Comparison of ENCODE assay signal across 10 mouse cellular contexts in genomic region chr6:37473674-37474342, GRCm38 (mm10). TPM values are rescaled to one million over a fixed set of nuclear protein-coding genes. Genes with fewer than 3 reads are reported as not detected.
DNase-seq lines count a peak whose midpoint lies in the region; ATAC-seq and TF ChIP-seq lines count a peak whose summit lies in the region.
"Had no signal": no experiment of that assay in that cellular context is flagged by ENCODE, and none has a peak within 500 bp of the region (broad histone marks: within the 10 kb centered on the region; RNA-seq: fewer than 3 reads in every experiment).

No protein-coding gene starts in this region.

- no peak overlapping the region for H3K9ac ChIP-seq in lung, postnatal 0 days (replicated peaks; ENCODE audit: low read depth)
- H3K9ac ChIP-seq in midbrain, embryonic 15.5 days = no peak overlapping the region
- H3K9ac ChIP-seq in forebrain, embryonic 11.5 days (ENCODE audit: low read length) = no peak overlapping the region
- H3K9ac ChIP-seq: embryonic facial prominence, embryonic 12.5 days had no signal

- DNase-seq in adrenal gland, postnatal 14 days = peak; percentile 33
- no peak for DNase-seq in adrenal gland, postnatal 4 days (ENCODE audit: low spot score in 2 of 2)
- peak; percentile 6 for DNase-seq in left cerebral cortex, postnatal 4 days
- no peak for DNase-seq in left cerebral cortex, adult 11 months (ENCODE audit: low spot score)
- peak; percentile 13 to 37 for DNase-seq in heart, postnatal 14 days
- peak; percentile 52 for DNase-seq in lung, postnatal 0 days (ENCODE audit: low spot score)
- no peak for DNase-seq in forebrain, embryonic 11.5 days (ENCODE audit: low spot score)

- TF ChIP-seq CTCF in lung, postnatal 0 days (IDR thresholded peaks at IDR 0.05) = peak; percentile 61

- 82% methylated on average over 4 of the region's 4 CpGs for WGBS in lung, postnatal 0 days
- 87% methylated on average over 4 of the region's 4 CpGs for WGBS in midbrain, embryonic 15.5 days
- WGBS in forebrain, embryonic 11.5 days = 87% methylated on average over 4 of the region's 4 CpGs

- TF ChIP-seq EP300 in lung, postnatal 0 days (IDR thresholded peaks at IDR 0.05) = no peak

- H3K4me2 ChIP-seq in lung, postnatal 0 days (replicated peaks; ENCODE audit: low read depth, low read length) = no peak overlapping the region
- no peak overlapping the region for H3K4me2 ChIP-seq in midbrain, embryonic 15.5 days
- no peak overlapping the region for H3K4me2 ChIP-seq in forebrain, embryonic 11.5 days (ENCODE audit: low read depth, low read length, severe bottlenecking)
- H3K4me2 ChIP-seq: embryonic facial prominence, embryonic 12.5 days had no signal

- no peak overlapping the region for H3K4me3 ChIP-seq in lung, postnatal 0 days (ENCODE audit: low read depth, low read length)
- no peak overlapping the region for H3K4me3 ChIP-seq in midbrain, embryonic 15.5 days
- no peak overlapping the region for H3K4me3 ChIP-seq in forebrain, embryonic 11.5 days (ENCODE audit: low read depth, low read length)
- H3K4me3 ChIP-seq: embryonic facial prominence, embryonic 12.5 days had no signal

- H3K4me1 ChIP-seq in lung, postnatal 0 days (ENCODE audit: insufficient read depth, low read depth, low read length) = no peaks in the 10 kb centered on the region
- no peaks in the 10 kb centered on the region for H3K4me1 ChIP-seq in midbrain, embryonic 15.5 days
- H3K4me1 ChIP-seq in forebrain, embryonic 11.5 days (replicated peaks; ENCODE audit: control insufficient read depth, insufficient read depth, low read length) = no peaks in the 10 kb centered on the region
- H3K4me1 ChIP-seq: embryonic facial prominence, embryonic 12.5 days had no signal

- no peaks in the 10 kb centered on the region for H3K27me3 ChIP-seq in lung, postnatal 0 days (replicated peaks; ENCODE audit: insufficient read depth, low read length)
- no peaks in the 10 kb centered on the region for H3K27me3 ChIP-seq in midbrain, embryonic 15.5 days (replicated peaks)
- H3K27me3 ChIP-seq in forebrain, embryonic 11.5 days (ENCODE audit: control insufficient read depth, insufficient read depth, low read length) = no peaks in the 10 kb centered on the region
- H3K27me3 ChIP-seq: embryonic facial prominence, embryonic 12.5 days had no signal

- intact Hi-C loops in left cerebral cortex, postnatal 4 days (cut with DNase I) = no loop called here
- intact Hi-C loops in heart, postnatal 14 days (cut with DNase I) = no loop called here

- ATAC-seq in lung, postnatal 0 days = no peak
- no peak for ATAC-seq in midbrain, embryonic 15.5 days (replicated peaks)
- no peak for ATAC-seq in forebrain, embryonic 11.5 days (replicated peaks; ENCODE audit: low FRiP score)

- H3K36me3 ChIP-seq in lung, postnatal 0 days (ENCODE audit: insufficient read depth, low read length) = no peaks in the 10 kb centered on the region
- no peaks in the 10 kb centered on the region for H3K36me3 ChIP-seq in midbrain, embryonic 15.5 days (replicated peaks)
- H3K36me3 ChIP-seq in forebrain, embryonic 11.5 days (ENCODE audit: control insufficient read depth, insufficient read depth, low read length) = no peaks in the 10 kb centered on the region
- H3K36me3 ChIP-seq: embryonic facial prominence, embryonic 12.5 days had no signal

- H3K9me3 ChIP-seq in lung, postnatal 0 days (ENCODE audit: low read length) = no peaks in the 10 kb centered on the region
- H3K9me3 ChIP-seq in midbrain, embryonic 15.5 days = no peaks in the 10 kb centered on the region
- no peaks in the 10 kb centered on the region for H3K9me3 ChIP-seq in forebrain, embryonic 11.5 days (ENCODE audit: control insufficient read depth, low read length)
- H3K9me3 ChIP-seq: embryonic facial prominence, embryonic 12.5 days had no signal

- no peak overlapping the region for H3K27ac ChIP-seq in lung, postnatal 0 days (ENCODE audit: low read length)
- H3K27ac ChIP-seq in midbrain, embryonic 15.5 days = no peak overlapping the region
- H3K27ac ChIP-seq in forebrain, embryonic 11.5 days (ENCODE audit: low read depth, low read length) = no peak overlapping the region
- H3K27ac ChIP-seq: embryonic facial prominence, embryonic 12.5 days had no signal

RNA-seq across cellular contexts. Expression of gene Creb3l2, which starts 31.9 kb away (rescaled TPM):
- total RNA-seq in adrenal gland, postnatal 14 days (2021) = 50.0 and 50.8 TPM in 2 replicates
- 10 to 100 TPM; 71.3 to 78.3 TPM for total RNA-seq in adrenal gland, postnatal 4 days (2021)
- total RNA-seq in left cerebral cortex, postnatal 4 days (2021) = 1 to 10 TPM; 5.7 to 6.3 TPM
- total RNA-seq in heart, postnatal 14 days (2021) = 10 to 100 TPM; 27.4 to 29.5 TPM
- polyA plus RNA-seq in lung, postnatal 0 days (2015; fragmentation: Nextera tagmentation; extraction: Ambion mirVana) = 23.6 and 23.8 TPM in 2 replicates
- 3.2 and 3.3 TPM in 2 replicates for polyA plus RNA-seq in midbrain, embryonic 15.5 days (2015; fragmentation: Nextera tagmentation; extraction: Ambion mirVana)
- 5.8 and 6.9 TPM in 2 replicates for polyA plus RNA-seq in forebrain, embryonic 11.5 days (2014; fragmentation: Nextera tagmentation; extraction: Ambion mirVana)

RNA-seq across cellular contexts. Expression of gene Akr1d1, which starts 56.2 kb away (rescaled TPM):
- 226 and 286 TPM in 2 replicates for total RNA-seq in adrenal gland, postnatal 14 days (2021)
- total RNA-seq in adrenal gland, postnatal 4 days (2021) = 100 to 1,000 TPM; 292 to 395 TPM
- not detected for total RNA-seq in left cerebral cortex, postnatal 4 days (2021)
- not detected for total RNA-seq in heart, postnatal 14 days (2021)
- not detected in 2 replicates for polyA plus RNA-seq in lung, postnatal 0 days (2015; fragmentation: Nextera tagmentation; extraction: Ambion mirVana)
- not detected in 2 replicates for polyA plus RNA-seq in midbrain, embryonic 15.5 days (2015; fragmentation: Nextera tagmentation; extraction: Ambion mirVana)
- polyA plus RNA-seq in forebrain, embryonic 11.5 days (2014; fragmentation: Nextera tagmentation; extraction: Ambion mirVana) = not detected in 2 replicates
- polyA plus RNA-seq: embryonic facial prominence, embryonic 12.5 days; neural tube, embryonic 11.5 days had no signal

Comparison
In these comparisons a context has a peak if more than half of its experiments do, and no peak if none do; other contexts are left out.
1. DNase-seq: peak in adrenal gland, postnatal 14 days (single experiment), left cerebral cortex, postnatal 4 days (single experiment), heart, postnatal 14 days (2 of 2) and lung, postnatal 0 days (single experiment); none in adrenal gland, postnatal 4 days (0 of 2), left cerebral cortex, adult 11 months (single experiment) and forebrain, embryonic 11.5 days (single experiment).
2. RNA of gene Akr1d1, which starts 56.2 kb away (total RNA-seq): 292 to 395 TPM in adrenal gland, postnatal 4 days and 226 to 286 TPM in adrenal gland, postnatal 14 days; not detected in left cerebral cortex, postnatal 4 days and not detected in heart, postnatal 14 days; every median in the first group is over 100 times any median in the second.